Mouse (Mus musculus): Measurements from ENCODE around the gene Adgrb3.

GRCm38 (mm10) chr1:25588568-25589118, 240.9 kb downstream of the Adgrb3 start:
- TF ChIP-seq CTCF (IDR thresholded peaks at IDR 0.05; ENCODE audit: extremely low read depth, insufficient read depth, insufficient read length, insufficient replicate concordance) = no peak
- TF ChIP-seq POLR2A (IDR thresholded peaks at IDR 0.05; ENCODE audit: low read depth, low read length) = no peak
